Mouse (Mus musculus): Measurements from ENCODE around the gene Hnrnpdl.
A peak's percentile ranks its signal among the peaks of the same experiment; 100 is the strongest.

The Hnrnpdl gene

GRCm38 (mm10) chr5:100047143-100047640 is 7.7 kb upstream of the Hnrnpdl start:
- DNase-seq (ENCODE audit: low spot score in 2 of 2), result no peak

GRCm38 (mm10) chr5:100046096-100046495 is 6.6 kb upstream of the Hnrnpdl start:
- no peak for DNase-seq (ENCODE audit: low spot score in 2 of 2)

- DNase-seq (ENCODE audit: low spot score in 2 of 2), result no peak
These were observed 5.2 kb upstream of the Hnrnpdl start for GRCm38 (mm10) chr5:100044621-100045020.

GRCm38 (mm10) chr5:100044030-100044429 is 4.6 kb upstream of the Hnrnpdl start:
- no peak for DNase-seq (ENCODE audit: low spot score in 2 of 2)

- DNase-seq (ENCODE audit: low spot score in 2 of 2), result no peak
These were observed 3.9 kb upstream of the Hnrnpdl start for GRCm38 (mm10) chr5:100043361-100043760.

- DNase-seq (ENCODE audit: low spot score in 2 of 2), result no peak
These were observed 3.0 kb upstream of the Hnrnpdl start for GRCm38 (mm10) chr5:100042467-100042866.

GRCm38 (mm10) chr5:100041272-100041671 is 1.8 kb upstream of the Hnrnpdl start:
- no peak for DNase-seq (ENCODE audit: low spot score in 2 of 2)

- no peak for DNase-seq (ENCODE audit: low spot score in 2 of 2)
These were observed 869 bp upstream of the Hnrnpdl start for GRCm38 (mm10) chr5:100040281-100040784.

- DNase-seq (ENCODE audit: low spot score in 2 of 2), result peak; percentile 97 to 99
These were observed 506 bp downstream of the Hnrnpdl start for GRCm38 (mm10) chr5:100038714-100039601.

GRCm38 (mm10) chr5:100037965-100038713 is 1.3 kb downstream of the Hnrnpdl start:
- peak; percentile 85 to 88 for DNase-seq (ENCODE audit: low spot score in 2 of 2)

GRCm38 (mm10) chr5:100036681-100037080 is 2.8 kb downstream of the Hnrnpdl start:
- no peak for DNase-seq (ENCODE audit: low spot score in 2 of 2)

GRCm38 (mm10) chr5:100035950-100036349 is 3.5 kb downstream of the Hnrnpdl start:
- DNase-seq (ENCODE audit: low spot score in 2 of 2), result no peak

- no peak for DNase-seq (ENCODE audit: low spot score in 2 of 2)
These were observed 6.8 kb downstream of the Hnrnpdl start for GRCm38 (mm10) chr5:100032646-100033045.

GRCm38 (mm10) chr5:100032107-100032506 is 7.4 kb downstream of the Hnrnpdl start:
- no peak for DNase-seq (ENCODE audit: low spot score in 2 of 2)

- DNase-seq (ENCODE audit: low spot score in 2 of 2), result no peak
These were observed 9.4 kb downstream of the Hnrnpdl start for GRCm38 (mm10) chr5:100030069-100030468.

GRCm38 (mm10) chr5:100024868-100025267 is 14.6 kb downstream of the Hnrnpdl start:
- DNase-seq (ENCODE audit: low spot score in 2 of 2), result no peak

- DNase-seq (ENCODE audit: low spot score in 2 of 2), result no peak
These were observed 15.1 kb downstream of the Hnrnpdl start for GRCm38 (mm10) chr5:100024403-100024802.

GRCm38 (mm10) chr5:100020089-100020488 is 19.4 kb downstream of the Hnrnpdl start:
- no peak for DNase-seq (ENCODE audit: low spot score in 2 of 2)

GRCm38 (mm10) chr5:100012599-100012998 is 26.9 kb downstream of the Hnrnpdl start:
- no peak for DNase-seq (ENCODE audit: low spot score in 2 of 2)

- no peak for DNase-seq (ENCODE audit: low spot score in 2 of 2)
These were observed 31.0 kb downstream of the Hnrnpdl start for GRCm38 (mm10) chr5:100008485-100008884.

- no peak for DNase-seq (ENCODE audit: low spot score in 2 of 2)
These were observed 32.5 kb downstream of the Hnrnpdl start for GRCm38 (mm10) chr5:100007040-100007375.

- no peak for DNase-seq (ENCODE audit: low spot score in 2 of 2)
These were observed 33.0 kb downstream of the Hnrnpdl start for GRCm38 (mm10) chr5:100006324-100007039.
